Mouse (Mus musculus) embryonic fibroblast, embryonic 13.5 days (primary cell): ENCODE measurements at regions not wholly inside any gene's neighbourhood (a gene's known extent, or its start where the extent isn't known, plus 50 kb on each side); places are given as distances from the start of the nearest gene placed in this dataset.

Experiments used
- CTCF ChIP-seq: IDR thresholded peaks from 2 replicates; pipeline ENCODE4 v1.5.1; 2011; ENCODE audit warnings: mild to moderate bottlenecking, control low read depth, low read length, moderate library complexity, borderline replicate concordance; ENCODE audit not compliant: insufficient read depth
- POLR2A ChIP-seq: IDR thresholded peaks from 2 replicates; pipeline ENCODE4 v1.6.1; 2011; ENCODE audit warnings: low read depth, mild to moderate bottlenecking, control low read depth, low read length, moderate library complexity

DNA sequence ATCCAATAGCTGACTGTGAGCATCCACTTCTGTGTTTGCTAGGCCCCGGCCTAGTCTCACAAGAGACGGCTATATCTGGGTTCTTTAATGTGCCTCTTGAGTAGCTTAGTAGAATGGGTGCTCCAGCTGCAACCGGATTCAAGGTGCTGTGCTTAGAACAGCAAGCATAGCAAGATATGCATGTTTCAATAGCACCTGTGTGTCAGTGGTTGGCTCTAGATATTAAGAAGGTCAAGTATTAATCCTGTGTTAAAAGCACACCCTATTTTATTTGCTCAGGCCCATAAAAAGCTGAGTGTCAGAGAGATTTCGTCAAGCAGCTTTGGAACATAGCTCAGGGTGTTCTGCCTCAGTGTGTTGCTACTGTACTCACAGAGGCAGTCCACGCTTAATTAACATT lies 221.2 kb downstream of the Car2 start:
- TF ChIP-seq CTCF (no peak), POLR2A (no peak)
